In the genomic region with DNA sequence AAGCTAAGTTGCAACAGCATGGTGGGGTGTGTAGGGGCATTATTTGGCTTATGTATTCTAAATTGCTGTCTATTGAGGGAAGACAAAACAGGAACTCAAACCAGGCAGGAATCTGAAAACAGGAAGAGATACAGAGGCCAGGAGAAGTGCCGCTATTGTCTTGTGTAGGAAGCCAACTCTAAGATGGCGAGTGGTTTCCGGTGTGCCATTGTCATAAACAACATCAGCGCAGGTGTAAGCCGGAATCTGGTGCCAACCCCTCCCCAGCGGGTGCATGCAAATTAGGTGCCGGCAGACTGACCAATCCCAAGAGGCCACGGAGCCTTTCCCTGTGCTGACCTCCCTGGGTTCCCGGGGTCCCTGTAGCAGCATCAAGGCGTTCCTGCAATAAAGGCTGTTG, we compare ENCODE assay signal across 35 mouse cellular contexts. TPM values are rescaled to one million over a fixed set of nuclear protein-coding genes. Genes with fewer than 3 reads are reported as not detected.
"Had no signal": no experiment of that assay in that cellular context is flagged by ENCODE, and none has a peak within 500 bp of the region (broad histone marks: within the 10 kb centered on the region; RNA-seq: fewer than 3 reads in every experiment).

No protein-coding gene starts in this region.

- H3K27me3 ChIP-seq: hindbrain, embryonic 15.5 days; limb, embryonic 13.5 days; limb, embryonic 15.5 days had no signal

- H3K9me3 ChIP-seq: heart, embryonic 13.5 days; heart, embryonic 15.5 days; hindbrain, embryonic 13.5 days; hindbrain, embryonic 15.5 days; limb, embryonic 13.5 days; limb, embryonic 15.5 days; liver, embryonic 12.5 days had no signal

- H3K36me3 ChIP-seq: heart, embryonic 13.5 days; heart, embryonic 15.5 days; hindbrain, embryonic 13.5 days; hindbrain, embryonic 15.5 days; limb, embryonic 13.5 days; limb, embryonic 15.5 days; liver, embryonic 12.5 days had no signal

- DNase-seq: gastrocnemius, postnatal 14 days; heart, adult 11 months; heart, adult 2 months; heart, postnatal 14 days; heart, postnatal 36 days; kidney, adult 11 months; kidney, adult 2 months; kidney, postnatal 10 days; kidney, postnatal 25 days; kidney, postnatal 4 days; left cerebral cortex, postnatal 4 days had no signal

- H3K4me3 ChIP-seq: heart, adult 2 months; heart, embryonic 13.5 days; heart, embryonic 15.5 days; hindbrain, embryonic 13.5 days; hindbrain, embryonic 15.5 days; layer of hippocampus, adult 2 months; limb, embryonic 13.5 days; limb, embryonic 15.5 days; liver, embryonic 12.5 days had no signal

- H3K9ac ChIP-seq: heart, embryonic 13.5 days; heart, embryonic 15.5 days; hindbrain, embryonic 13.5 days; hindbrain, embryonic 15.5 days; limb, embryonic 13.5 days; limb, embryonic 15.5 days; liver, embryonic 12.5 days; liver, embryonic 14.5 days had no signal

- H3K4me1 ChIP-seq: heart, embryonic 15.5 days; limb, embryonic 13.5 days; limb, embryonic 15.5 days; liver, embryonic 12.5 days had no signal

- H3K27ac ChIP-seq: heart, adult 2 months; heart, embryonic 13.5 days; heart, embryonic 15.5 days; hindbrain, embryonic 13.5 days; hindbrain, embryonic 15.5 days; hindbrain, postnatal 0 days; layer of hippocampus, adult 2 months; limb, embryonic 13.5 days; limb, embryonic 15.5 days; liver, embryonic 12.5 days; liver, embryonic 14.5 days had no signal

RNA-seq across cellular contexts. Expression of gene Otp, which starts 32.4 kb away (rescaled TPM):
- total RNA-seq: gastrocnemius, adult 18-20 months; gastrocnemius, adult 8-10 months; gastrocnemius, postnatal 14 days; heart, adult 2 months; heart, postnatal 14 days; heart, postnatal 36 days; hematopoietic stem cell, adult 5-6 weeks; layer of hippocampus, adult 2 months; layer of hippocampus, postnatal 10 days; layer of hippocampus, postnatal 25 days; liver, adult 2 months had no signal
- polyA plus RNA-seq: gonadal fat pad, adult 2 months; heart, adult 2 months; heart, embryonic 11.5 days; heart, embryonic 13.5 days; heart, embryonic 15.5 days; heart, postnatal 0 days; intestine, embryonic 14.5 days; intestine, embryonic 16.5 days; kidney, adult 2 months; kidney, embryonic 14.5 days; kidney, embryonic 16.5 days; limb, embryonic 11.5 days; limb, embryonic 13.5 days; limb, embryonic 15.5 days; liver, adult 2 months; liver, embryonic 12.5 days; liver, embryonic 14.5 days had no signal
